Mouse (Mus musculus): ENCODE results near the gene Bloc1s3.
"Not testable (repeated sequence)": the region's sequence is repeated elsewhere in the genome, so short reads cannot be mapped to it uniquely, and the experiment has no call there.

The Bloc1s3 gene

GRCm38 (mm10) chr7:19517652-19518365 lies 9.6 kb upstream of the Bloc1s3 start, which contains the start of gene Nkpd1:
Nkpd1 (plus strand) TSS chr7:19517838.
- DNase-seq (ENCODE audit: low read depth) = peak; percentile 43

- no peak for DNase-seq (ENCODE audit: low read depth)
These were observed 4.2 kb upstream of the Bloc1s3 start for GRCm38 (mm10) chr7:19512353-19512752.

- not testable (repeated sequence) for DNase-seq (ENCODE audit: low read depth)
These were observed 3.8 kb upstream of the Bloc1s3 start for GRCm38 (mm10) chr7:19511934-19512333.

- DNase-seq (ENCODE audit: low read depth) = no peak
These were observed 1.6 kb upstream of the Bloc1s3 start for GRCm38 (mm10) chr7:19509786-19510185.

- no peak for DNase-seq (ENCODE audit: low read depth)
These were observed 879 bp upstream of the Bloc1s3 start for GRCm38 (mm10) chr7:19508924-19509568.

- no peak for DNase-seq (ENCODE audit: low read depth)
These were observed 570 bp downstream of the Bloc1s3 start for GRCm38 (mm10) chr7:19507612-19507981.

GRCm38 (mm10) chr7:19506969-19507611 lies 1.1 kb downstream of the Bloc1s3 start:
- DNase-seq (ENCODE audit: low read depth) = no peak

GRCm38 (mm10) chr7:19506326-19506725 lies 1.8 kb downstream of the Bloc1s3 start:
- no peak for DNase-seq (ENCODE audit: low read depth)

- peak; percentile 81 for DNase-seq (ENCODE audit: low read depth)
These were observed 4.6 kb downstream of the Bloc1s3 start for GRCm38 (mm10) chr7:19503481-19504068.

- no peak for DNase-seq (ENCODE audit: low read depth)
These were observed 6.5 kb downstream of the Bloc1s3 start for GRCm38 (mm10) chr7:19501658-19502057.

GRCm38 (mm10) chr7:19500420-19501363 lies 7.5 kb downstream of the Bloc1s3 start:
- DNase-seq (ENCODE audit: low read depth) = no peak

GRCm38 (mm10) chr7:19498326-19498725 lies 9.8 kb downstream of the Bloc1s3 start:
- DNase-seq (ENCODE audit: low read depth) = no peak

GRCm38 (mm10) chr7:19496214-19496555 lies 12.0 kb downstream of the Bloc1s3 start:
- no peak for DNase-seq (ENCODE audit: low read depth)

- peak; percentile 26 for DNase-seq (ENCODE audit: low read depth)
These were observed 12.5 kb downstream of the Bloc1s3 start for GRCm38 (mm10) chr7:19495521-19496213.

- no peak for DNase-seq (ENCODE audit: low read depth)
These were observed 13.3 kb downstream of the Bloc1s3 start for GRCm38 (mm10) chr7:19494751-19495474.

- no peak for DNase-seq (ENCODE audit: low read depth)
These were observed 16.4 kb downstream of the Bloc1s3 start for GRCm38 (mm10) chr7:19491731-19492130.

- no peak for DNase-seq (ENCODE audit: low read depth)
These were observed 18.6 kb downstream of the Bloc1s3 start for GRCm38 (mm10) chr7:19489525-19489924.

- DNase-seq (ENCODE audit: low read depth) = no peak
These were observed 21.6 kb downstream of the Bloc1s3 start for GRCm38 (mm10) chr7:19486549-19486948.

- no peak for DNase-seq (ENCODE audit: low read depth)
These were observed 22.7 kb downstream of the Bloc1s3 start for GRCm38 (mm10) chr7:19485488-19485887.

GRCm38 (mm10) chr7:19483281-19483680 lies 24.9 kb downstream of the Bloc1s3 start:
- DNase-seq (ENCODE audit: low read depth) = peak; percentile 53

Data from NIH3T3 (cell line).